Mouse (Mus musculus): ENCODE measurements around the gene Cib2. TPM values are rescaled to one million over a fixed set of nuclear protein-coding genes. Genes with fewer than 3 reads are reported as not detected.

Gene Cib2
- polyA plus RNA-seq (2021; fragmentation: Nextera tagmentation), result 39.9 and 50.3 TPM in 2 replicates
- long read RNA-seq, experiment 1, transcript Cib2-201 (6 exons, 1,433 nt), result major isoform, 49 of 57 reads
- long read RNA-seq, experiment 1, partial matches to known transcripts, result 1 of 57 reads
- long read RNA-seq, experiment 1, other reads (novel, unspliced or antisense), result 7 of 57 reads
- long read RNA-seq, experiment 2, transcript Cib2-201 (6 exons, 1,433 nt), result major isoform, 18 of 23 reads
- long read RNA-seq, experiment 2, partial matches to known transcripts, result 2 of 23 reads
- long read RNA-seq, experiment 2, other reads (novel, unspliced or antisense), result 3 of 23 reads

GRCm38 (mm10) chr9:54559771-54560471, at the start of gene Cib2:
TSS of gene Cib2 (minus strand) at chr9:54560218.

DNA sequence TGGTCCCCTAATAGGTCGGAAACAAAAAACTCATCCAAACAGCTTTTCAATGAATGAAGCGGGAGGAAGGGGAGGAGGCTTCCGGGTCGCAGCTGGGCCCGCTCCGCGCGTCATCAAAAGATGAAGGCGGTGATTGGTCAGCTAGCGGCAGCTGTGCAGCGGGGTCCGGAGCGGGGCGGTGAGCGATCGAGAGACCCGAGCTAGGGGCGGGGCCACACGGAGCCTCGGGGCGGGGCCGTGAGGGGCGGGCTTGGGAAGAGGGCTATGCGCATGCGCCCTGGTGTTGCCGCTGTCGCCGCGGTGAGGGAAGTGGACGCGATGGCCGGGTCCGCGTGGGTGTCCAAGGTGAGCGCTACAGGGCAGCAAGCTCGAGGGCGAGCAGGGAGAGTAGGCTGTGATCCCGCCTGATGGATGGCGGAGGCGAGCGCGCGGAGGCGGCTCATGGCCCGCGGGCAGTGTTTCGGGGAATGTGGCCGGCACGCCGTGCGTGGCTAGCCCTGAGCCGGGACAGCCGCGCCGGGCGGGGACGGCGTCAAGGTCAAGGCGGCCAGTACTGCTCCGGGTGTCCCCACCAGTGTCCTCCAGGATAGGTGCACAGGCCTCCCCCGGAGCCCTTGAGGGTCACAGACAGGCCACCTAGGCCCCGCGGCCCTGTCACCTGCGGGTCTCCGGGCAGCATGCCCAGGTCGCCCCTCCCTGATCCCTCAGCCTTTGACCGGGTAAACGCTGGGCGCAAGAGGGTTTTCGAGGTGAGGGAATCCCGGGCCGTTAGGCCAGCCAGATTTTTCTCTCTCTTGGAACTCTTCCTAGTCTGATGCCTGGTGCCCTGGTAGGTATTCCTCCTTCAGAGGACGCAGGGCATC, 26.4 kb upstream of the Cib2 start, which contains the start of gene Idh3a:
Gene Idh3a (plus strand): TSS at position 136 of the 863 bp plus-strand sequence.

DNA sequence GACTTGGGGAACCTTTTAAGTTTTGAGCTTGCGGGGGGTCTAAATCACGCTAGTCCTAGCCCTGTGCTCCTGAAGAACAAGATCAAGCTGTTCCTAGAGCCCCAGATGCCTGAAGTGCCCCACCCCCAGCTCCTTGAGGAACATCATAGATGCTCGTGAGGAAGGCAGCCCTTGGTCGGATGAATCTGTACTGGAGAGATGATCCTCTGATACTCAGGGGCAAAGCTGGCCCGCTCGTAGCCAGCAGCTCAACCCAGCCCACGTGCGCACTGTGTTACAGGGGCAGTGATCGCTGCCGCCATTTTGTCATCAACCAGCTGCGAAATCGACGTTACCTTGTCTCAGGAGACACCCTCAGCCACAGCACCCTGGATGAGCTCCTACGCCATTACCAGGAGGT, 21.3 kb downstream of the Cib2 start, which contains the start of gene Sh2d7:
Gene Sh2d7 (plus strand): TSS at position 301 of the 400 bp plus-strand sequence.

DNA sequence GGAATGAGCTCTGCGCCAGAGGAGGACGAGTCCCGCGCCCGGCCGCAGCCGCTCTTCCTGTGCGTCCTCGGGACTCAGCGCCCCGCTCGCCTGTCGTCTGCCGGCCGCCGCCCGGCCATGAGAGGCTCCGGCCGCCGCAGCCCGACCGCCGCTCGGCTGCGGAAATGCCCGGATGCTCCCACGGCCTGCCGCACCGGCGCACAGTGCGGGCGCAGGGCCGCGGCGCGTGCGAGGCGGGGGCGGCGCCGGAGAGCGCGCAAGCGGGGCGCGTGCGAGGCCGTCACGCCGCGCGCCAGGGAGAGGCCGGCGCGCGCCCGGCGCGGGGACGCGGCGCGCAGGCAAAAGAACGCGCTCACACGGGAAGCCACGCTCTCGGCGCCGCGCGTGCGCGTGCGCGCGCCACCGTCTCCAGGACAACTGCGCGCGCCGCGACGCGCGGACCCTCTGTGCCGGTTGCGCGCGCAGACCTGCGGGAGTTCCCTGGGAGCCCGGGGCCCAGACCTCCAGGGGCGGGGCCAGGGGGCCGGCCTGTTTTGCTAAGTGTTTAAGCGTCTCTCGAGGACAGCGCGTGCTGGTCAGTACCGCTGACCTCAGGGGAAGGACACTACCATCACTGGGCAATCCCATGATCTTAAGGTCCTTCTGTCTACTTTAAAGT, 58.4 kb downstream of the Cib2 start, which contains the start of gene Dmxl2:
Gene Dmxl2 (minus strand): TSS at position 174 of the 658 bp plus-strand sequence.

Other genes starting within 250 kb of the Cib2 start
- gene Dmxl2, start 58.6 kb downstream of the Cib2 start, polyA plus RNA-seq (2021; fragmentation: Nextera tagmentation), result 32.2 and 38.0 TPM in 2 replicates
- gene Sh2d7, start 21.2 kb downstream of the Cib2 start, polyA plus RNA-seq (2021; fragmentation: Nextera tagmentation), result 0.05 TPM in 1 of 2 replicates, not detected in the other
- 364 and 382 TPM in 2 replicates for gene Idh3a, start 26.1 kb upstream of the Cib2 start, polyA plus RNA-seq (2021; fragmentation: Nextera tagmentation)
- 205 and 207 TPM in 2 replicates for gene Acsbg1, start 101.7 kb upstream of the Cib2 start, polyA plus RNA-seq (2021; fragmentation: Nextera tagmentation)
- gene Dnaja4, start 138.7 kb upstream of the Cib2 start, polyA plus RNA-seq (2021; fragmentation: Nextera tagmentation), result 9.6 and 9.9 TPM in 2 replicates
- gene Wdr61, start 174.3 kb upstream of the Cib2 start, polyA plus RNA-seq (2021; fragmentation: Nextera tagmentation), result 78.7 and 81.5 TPM in 2 replicates
- 1.8 and 2.9 TPM in 2 replicates for gene Crabp1, start 204.5 kb upstream of the Cib2 start, polyA plus RNA-seq (2021; fragmentation: Nextera tagmentation)